Mouse (Mus musculus) MEL (cell line): ENCODE data around the gene Rnf157. TPM values are rescaled to one million over a fixed set of nuclear protein-coding genes. Genes with fewer than 3 reads are reported as not detected.

Experiments
- DNase-seq: peaks from one replicate; pipeline ENCODE4 v3.0.0; 2011; ENCODE audit warnings: low read depth, low spot score
- H3K27ac ChIP-seq: 2 replicates; pipeline ENCODE4 v1.5.1; 2012; ENCODE audit warnings: low read depth, mild to moderate bottlenecking, control low read depth, low read length, moderate library complexity; ENCODE audit not compliant: control insufficient read depth
- H3K27me3 ChIP-seq, 2 experiments: fragments of 150-350 bp in 1 of 2; sonication (generic) in 1 of 2; 2 replicates each; pipeline ENCODE4 v1.6.1; 2012; ENCODE audit warnings: low read length in 2 of 2, mild to moderate bottlenecking in 2 of 2, improper control_type of control experiment in 1 of 2, moderate library complexity in 1 of 2; ENCODE audit not compliant: insufficient read depth in 2 of 2, control insufficient read depth in 1 of 2
- H3K36me3 ChIP-seq, 2 experiments: 2 replicates each; pipeline ENCODE4 v1.6.1; 2012 to 2014; ENCODE audit warnings: low read length in 2 of 2, improper control_type of control experiment in 1 of 2, inconsistent platforms in 1 of 2, mild to moderate bottlenecking in 1 of 2; ENCODE audit not compliant: insufficient read depth in 2 of 2, control insufficient read depth in 1 of 2
- H3K4me1 ChIP-seq, 2 experiments: fragments of 150-350 bp in 1 of 2; sonication (generic) in 1 of 2; 2 replicates each; pipeline ENCODE4 v1.6.1; 2012; ENCODE audit warnings: low read length in 2 of 2, improper control_type of control experiment in 1 of 2, mild to moderate bottlenecking in 1 of 2; ENCODE audit not compliant: insufficient read depth in 2 of 2, control insufficient read depth in 1 of 2
- H3K4me3 ChIP-seq, 2 experiments: fragments of 150-350 bp in 1 of 2; sonication (generic) in 1 of 2; 2 replicates each; pipeline ENCODE4 v1.5.1; 2012; ENCODE audit warnings: low read depth in 2 of 2, low read length in 2 of 2, mild to moderate bottlenecking in 2 of 2, moderate library complexity in 2 of 2, control low read depth in 1 of 2, improper control_type of control experiment in 1 of 2; ENCODE audit not compliant: control insufficient read depth in 1 of 2, insufficient read depth in 1 of 2
- H3K79me2 ChIP-seq: 2 replicates; pipeline ENCODE4 v1.6.1; 2012; ENCODE audit warnings: mild to moderate bottlenecking, low read length, moderate library complexity; ENCODE audit not compliant: control insufficient read depth, poor library complexity, insufficient read depth
- H3K9ac ChIP-seq: 2 replicates; pipeline ENCODE4 v1.6.1; 2012; ENCODE audit warnings: low read depth, mild to moderate bottlenecking, control low read depth, low read length, moderate library complexity; ENCODE audit not compliant: control insufficient read depth, poor library complexity, severe bottlenecking
- H3K9me3 ChIP-seq: fragments of 150-350 bp; sonication (generic); replicated peaks from 2 replicates; pipeline ENCODE4 v1.6.1; 2012; ENCODE audit warnings: mild to moderate bottlenecking, low read length, improper control_type of control experiment, moderate library complexity; ENCODE audit not compliant: insufficient read depth
- BHLHE40 ChIP-seq: IDR thresholded peaks from 2 replicates; pipeline ENCODE4 v1.6.1; 2012; ENCODE audit warnings: low read depth, mild to moderate bottlenecking, inconsistent platforms, low read length, improper control_type of control experiment, borderline replicate concordance
- CHD1 ChIP-seq: IDR thresholded peaks from 2 replicates; pipeline ENCODE4 v1.6.1; 2012; ENCODE audit warnings: low read depth, mild to moderate bottlenecking, inconsistent platforms, low read length, improper control_type of control experiment
- CHD2 ChIP-seq: IDR thresholded peaks from 2 replicates; pipeline ENCODE4 v1.6.1; 2011; ENCODE audit warnings: low read length, improper control_type of control experiment
- E2F4 ChIP-seq: IDR thresholded peaks from 2 replicates; pipeline ENCODE4 v1.6.1; 2011; ENCODE audit warnings: low read depth, low read length, improper control_type of control experiment, borderline replicate concordance
- EP300 ChIP-seq, 2 experiments: IDR thresholded peaks; 2 replicates each; pipeline ENCODE4 v1.6.1; 2011; ENCODE audit warnings: improper control_type of control experiment in 2 of 2, low read length in 2 of 2, low read depth in 1 of 2, mild to moderate bottlenecking in 1 of 2
- ETS1 ChIP-seq: IDR thresholded peaks from 2 replicates; pipeline ENCODE4 v1.6.1; 2012; ENCODE audit warnings: low read depth, mild to moderate bottlenecking, inconsistent platforms, low read length, improper control_type of control experiment, moderate library complexity
- GABPA ChIP-seq: IDR thresholded peaks from 2 replicates; pipeline ENCODE4 v1.6.1; 2012; ENCODE audit warnings: low read depth, mild to moderate bottlenecking, inconsistent platforms, low read length, improper control_type of control experiment, moderate library complexity
- GATA1 ChIP-seq: IDR thresholded peaks from 2 replicates; pipeline ENCODE4 v1.6.1; 2011; ENCODE audit warnings: low read depth, low read length, improper control_type of control experiment
- JUND ChIP-seq: IDR thresholded peaks from 2 replicates; pipeline ENCODE4 v1.6.1; 2011; ENCODE audit warnings: low read depth, mild to moderate bottlenecking, improper control_type of control experiment, low read length
- KAT2A ChIP-seq: conservative IDR thresholded peaks from 2 replicates; pipeline ENCODE4 v1.6.1; 2012; ENCODE audit warnings: low read depth, low read length, improper control_type of control experiment, inconsistent platforms
- MAZ ChIP-seq: IDR thresholded peaks from 2 replicates; pipeline ENCODE4 v1.6.1; 2012; ENCODE audit warnings: low read depth, mild to moderate bottlenecking, inconsistent platforms, low read length, improper control_type of control experiment
- MEF2A ChIP-seq: IDR thresholded peaks from 2 replicates; pipeline ENCODE4 v1.6.1; 2014; ENCODE audit warnings: low read depth, mild to moderate bottlenecking, inconsistent platforms, low read length, improper control_type of control experiment; ENCODE audit not compliant: poor library complexity, insufficient replicate concordance, severe bottlenecking; ENCODE audit errors: extremely low read depth
- MXI1 ChIP-seq: IDR thresholded peaks from 2 replicates; pipeline ENCODE4 v1.6.1; 2011; ENCODE audit warnings: mild to moderate bottlenecking, low read depth, low read length, improper control_type of control experiment
- MYB ChIP-seq: IDR thresholded peaks from 2 replicates; pipeline ENCODE4 v1.6.1; 2011; ENCODE audit warnings: mild to moderate bottlenecking, low read depth, low read length, improper control_type of control experiment
- MYC ChIP-seq: IDR thresholded peaks from 2 replicates; pipeline ENCODE4 v1.6.1; 2011; ENCODE audit warnings: low read depth, mild to moderate bottlenecking, low read length, improper control_type of control experiment, moderate library complexity
- NELFE ChIP-seq: IDR thresholded peaks from 2 replicates; pipeline ENCODE4 v1.6.1; 2011; ENCODE audit warnings: low read depth, low read length, improper control_type of control experiment
- POLR2A ChIP-seq, 2 experiments: IDR thresholded peaks; 2 replicates each; pipeline ENCODE4 v1.6.1; 2011 to 2012; ENCODE audit warnings: low read length in 2 of 2, mild to moderate bottlenecking in 2 of 2, control low read depth in 1 of 2, improper control_type of control experiment in 1 of 2, low read depth in 1 of 2, moderate library complexity in 1 of 2; ENCODE audit not compliant: control insufficient read depth in 1 of 2, insufficient read depth in 1 of 2, poor library complexity in 1 of 2
- POLR2AphosphoS2 ChIP-seq: IDR thresholded peaks from 2 replicates; pipeline ENCODE4 v1.6.1; 2011; ENCODE audit warnings: low read length, improper control_type of control experiment
- POLR2AphosphoS5 ChIP-seq: IDR thresholded peaks from 2 replicates; pipeline ENCODE4 v1.6.1; 2012; ENCODE audit warnings: low read depth, borderline replicate concordance, mild to moderate bottlenecking, inconsistent platforms, low read length, moderate library complexity, mixed read lengths
- RAD21 ChIP-seq: IDR thresholded peaks from 2 replicates; pipeline ENCODE4 v1.6.1; 2011; ENCODE audit warnings: mild to moderate bottlenecking, low read depth, low read length, improper control_type of control experiment
- SMC3 ChIP-seq: IDR thresholded peaks from 2 replicates; pipeline ENCODE4 v1.6.1; 2011; ENCODE audit warnings: low read depth, low read length, improper control_type of control experiment
- TBP ChIP-seq: IDR thresholded peaks from 2 replicates; pipeline ENCODE4 v1.8.0; 2011; ENCODE audit warnings: low read depth, low read length, improper control_type of control experiment
- TCF12 ChIP-seq: IDR thresholded peaks from 2 replicates; pipeline ENCODE4 v1.6.1; 2014; ENCODE audit warnings: low read depth, mild to moderate bottlenecking, inconsistent platforms, low read length, improper control_type of control experiment, moderate library complexity
- USF1 ChIP-seq: IDR thresholded peaks from 2 replicates; pipeline ENCODE4 v1.6.1; 2014; ENCODE audit warnings: low read depth, mild to moderate bottlenecking, inconsistent platforms, low read length, improper control_type of control experiment, moderate library complexity
- ZKSCAN1 ChIP-seq: IDR thresholded peaks from 2 replicates; pipeline ENCODE4 v1.6.1; 2012; ENCODE audit warnings: low read depth, mild to moderate bottlenecking, inconsistent platforms, low read length, improper control_type of control experiment, moderate library complexity
- ZMIZ1 ChIP-seq: IDR thresholded peaks from 2 replicates; pipeline ENCODE4 v1.6.1; 2012; ENCODE audit warnings: low read depth, mild to moderate bottlenecking, inconsistent platforms, low read length, improper control_type of control experiment, moderate library complexity
- ZNF384 ChIP-seq: IDR thresholded peaks from 2 replicates; pipeline ENCODE4 v1.6.1; 2012; ENCODE audit warnings: low read depth, mild to moderate bottlenecking, inconsistent platforms, low read length, improper control_type of control experiment
- polyA plus RNA-seq, 2 experiments: library from polyadenylated mRNA; stranded (reverse) in 1 of 2; unstranded in 1 of 2; fragments of >175 nt in 1 of 2; fragments of >200 nt in 1 of 2; gene quantifications; 2 replicates each; pipeline versions ENCODE4 v1.2.1 to v1.2.4; 2012; ENCODE audit warnings: low replicate concordance in 2 of 2, low read depth in 1 of 2; ENCODE audit not compliant: insufficient read length in 2 of 2, insufficient read depth in 1 of 2, missing spikeins in 1 of 2
- total RNA-seq: library from RNA; depleted of rRNA; stranded (reverse); fragments of 300-350 nt; gene quantifications from 2 replicates; pipeline ENCODE4 v1.2.3, GENCODE M21; 2012

The Rnf157 gene
- total and polyA plus RNA-seq, 3 experiments: 7.5 to 10.9 TPM; not detected in 1

- TF ChIP-seq BHLHE40: no peak
- no peak for TF ChIP-seq USF1
- TF ChIP-seq ZKSCAN1: no peak
- peak; percentile 64 for TF ChIP-seq MXI1
- TF ChIP-seq CHD2: no peak
- no peak for TF ChIP-seq ZMIZ1
- TF ChIP-seq POLR2A (IDR thresholded peaks at IDR 0.05; ENCODE audit: control insufficient read depth in 1 of 2, insufficient read depth in 1 of 2, low read depth in 1 of 2, low read length in 2 of 2, poor library complexity in 1 of 2): no peak
- no peak for TF ChIP-seq E2F4
- no peak for TF ChIP-seq KAT2A
- no peak for TF ChIP-seq MAZ
- TF ChIP-seq POLR2AphosphoS5: no peak
- TF ChIP-seq RAD21: no peak
- TF ChIP-seq CHD1: no peak
- no peak for TF ChIP-seq POLR2AphosphoS2
- TF ChIP-seq ZNF384: no peak
- peak; percentile 40 to 61 for TF ChIP-seq EP300 (IDR thresholded peaks at IDR 0.05; ENCODE audit: low read depth in 1 of 2, low read length in 2 of 2)
- TF ChIP-seq TBP: peak; percentile 92
- TF ChIP-seq SMC3: no peak
- TF ChIP-seq ETS1: no peak
Observed at GRCm38 (mm10) chr11:116430723-116431427, 18.0 kb upstream of the Rnf157 start (continued).

DNA sequence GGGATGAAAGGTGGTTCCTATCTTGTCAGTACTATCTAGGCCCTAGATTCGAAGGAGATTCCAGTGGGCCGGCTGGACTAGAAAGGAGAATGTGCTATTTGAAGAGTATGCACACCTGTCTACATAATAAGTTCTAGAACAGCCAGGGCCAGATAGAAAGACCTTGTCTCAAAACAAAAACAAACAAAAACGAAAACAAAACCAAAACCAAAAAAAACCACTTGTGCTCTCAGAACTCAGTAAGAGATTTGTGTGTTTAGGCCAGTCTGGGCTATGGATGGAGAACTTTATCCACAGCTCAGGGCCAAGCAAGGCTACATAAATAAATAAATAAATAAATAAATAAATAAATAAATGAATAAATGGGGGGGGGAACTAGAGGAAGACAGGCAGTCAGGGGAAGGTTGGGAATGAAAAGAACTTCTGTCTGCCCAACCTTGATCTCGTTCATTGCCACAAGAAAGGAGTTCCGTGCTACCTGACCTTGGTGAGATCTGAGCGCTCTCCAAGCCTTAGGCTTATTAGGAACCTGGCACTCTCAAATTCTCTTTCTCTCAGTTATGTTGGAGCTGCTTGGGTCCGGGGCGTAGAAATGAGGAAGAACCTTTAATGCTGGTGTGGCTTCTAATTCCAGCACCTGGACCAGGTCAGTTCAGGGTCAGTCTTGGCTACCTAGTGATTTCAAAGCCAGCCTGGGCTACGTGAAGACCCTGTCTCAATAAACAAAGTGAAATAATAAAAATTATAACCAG is 17.2 kb upstream of the Rnf157 start:
- peak overlapping the region; percentile 34 to 61 for H3K4me3 ChIP-seq
- H3K9me3 ChIP-seq: no peaks in the 10 kb centered on the region
- peak overlapping the region; percentile 53 for H3K9ac ChIP-seq
- TF ChIP-seq NELFE (no peak), ETS1 (peak; percentile 42; the same call in 1 of the 2 replicates), BHLHE40 (no peak), USF1 (no peak), MEF2A (no peak), GATA1 (0 out of 2 replicates have a peak, but pooled peaks have one; percentile 19), MAZ (no peak), MYC (no peak), GABPA (no peak), EP300 (IDR thresholded peaks at IDR 0.05; ENCODE audit: low read depth in 1 of 2, low read length in 2 of 2) (peak in 1 of 2 experiments; percentile 27; a peak in 1 of 4 replicates), MYB (no peak), TCF12 (no peak), ZKSCAN1 (no peak), JUND (no peak), SMC3 (no peak)
- TF ChIP-seq, all 39 proteins: peak for 3
- peak; percentile 61 for DNase-seq
- Histone ChIP-seq H3K36me3 (peaks cover 0 to 38% of the 10 kb centered on the region in 2 experiments; a peak in 2 of 4 replicates), H3K27ac (peak overlapping the region; percentile 66), H3K4me1 (peaks cover 15 to 49% of the 10 kb centered on the region in 2 experiments), H3K79me2 (peaks cover 7% of the 10 kb centered on the region), H3K27me3 (no peaks in the 10 kb centered on the region)
